Mouse (Mus musculus) ZHBTc4 (cell line): Measurements from ENCODE around the gene Ripor2.

Source experiments
- DNase-seq: peaks from one replicate; pipeline ENCODE4 v3.0.0-alpha.2; 2011; ENCODE audit warnings: low read depth, low spot score

Gene Ripor2

GRCm38 (mm10) chr13:24617076-24617798 is 35.2 kb downstream of the Ripor2 start:
- no peak for DNase-seq

- no peak for DNase-seq
Observed at GRCm38 (mm10) chr13:24617799-24618130, 35.8 kb downstream of the Ripor2 start.

- DNase-seq = no peak
Observed at GRCm38 (mm10) chr13:24619711-24620110, 37.7 kb downstream of the Ripor2 start.

GRCm38 (mm10) chr13:24620439-24620838 is 38.5 kb downstream of the Ripor2 start:
- no peak for DNase-seq

GRCm38 (mm10) chr13:24623631-24624030 is 41.6 kb downstream of the Ripor2 start:
- no peak for DNase-seq

- no peak for DNase-seq
Observed at GRCm38 (mm10) chr13:24625071-24625470, 43.1 kb downstream of the Ripor2 start.

- peak; percentile 44 for DNase-seq
Observed at GRCm38 (mm10) chr13:24626698-24627436, 44.9 kb downstream of the Ripor2 start.

- DNase-seq = no peak
Observed at GRCm38 (mm10) chr13:24628192-24628591, 46.2 kb downstream of the Ripor2 start.

- no peak for DNase-seq
Observed at GRCm38 (mm10) chr13:24629073-24629621, 47.2 kb downstream of the Ripor2 start.

- no peak for DNase-seq
Observed at GRCm38 (mm10) chr13:24630364-24630763, 48.4 kb downstream of the Ripor2 start.

GRCm38 (mm10) chr13:24632988-24633577 is 51.1 kb downstream of the Ripor2 start:
- DNase-seq = no peak

GRCm38 (mm10) chr13:24634346-24635120 is 52.5 kb downstream of the Ripor2 start:
- no peak for DNase-seq

GRCm38 (mm10) chr13:24638371-24639214 is 56.6 kb downstream of the Ripor2 start:
- peak; percentile 60 for DNase-seq

- peak; percentile 23 for DNase-seq
Observed at GRCm38 (mm10) chr13:24639215-24640165, 57.5 kb downstream of the Ripor2 start.

- DNase-seq = no peak
Observed at GRCm38 (mm10) chr13:24640166-24640560, 58.2 kb downstream of the Ripor2 start.

- DNase-seq = no peak
Observed at GRCm38 (mm10) chr13:24640836-24641385, 58.9 kb downstream of the Ripor2 start.

- DNase-seq = peak; percentile 49
Observed at GRCm38 (mm10) chr13:24641491-24642430, 59.8 kb downstream of the Ripor2 start.

- no peak for DNase-seq
Observed at GRCm38 (mm10) chr13:24645146-24645545, 63.2 kb downstream of the Ripor2 start.
